Mouse (Mus musculus): Measurements from ENCODE around the gene Fuca1. TPM values are rescaled to one million over a fixed set of nuclear protein-coding genes. Genes with fewer than 3 reads are reported as not detected.

Fuca1 gene
- polyA plus RNA-seq, 1 experiment from 2014 or later: 44.2 TPM

- DNase-seq (ENCODE audit: low spot score): no peak
Observed at GRCm38 (mm10) chr4:135951505-135951904, 31.0 kb downstream of the Fuca1 start.

GRCm38 (mm10) chr4:135953179-135953578 is 32.6 kb downstream of the Fuca1 start:
- peaks cover 14% of the 10 kb centered on the region for H3K4me1 ChIP-seq
- peaks cover 50% of the 10 kb centered on the region for H3K36me3 ChIP-seq
- H3K27ac ChIP-seq: no peak overlapping the region
- no peak for DNase-seq (ENCODE audit: low spot score)
- 87% methylated on average over 3 of the region's 3 CpGs for WGBS
- H3K4me3 ChIP-seq: no peak overlapping the region
- no peaks in the 10 kb centered on the region for H3K27me3 ChIP-seq (ENCODE audit: insufficient read depth, poor library complexity, severe bottlenecking)
- peaks cover 5% of the 10 kb centered on the region; the same call in 1 of the 2 replicates for H3K9me3 ChIP-seq

More at GRCm38 (mm10) chr4:135951505-135951904, 31.0 kb downstream of the Fuca1 start:
- H3K4me3 ChIP-seq: no peak overlapping the region
- H3K27ac ChIP-seq: no peak overlapping the region
- peaks cover 18% of the 10 kb centered on the region for H3K4me1 ChIP-seq
- 90% methylated on average over 3 of the region's 3 CpGs for WGBS
- H3K9me3 ChIP-seq: peaks cover 5% of the 10 kb centered on the region; the same call in 1 of the 2 replicates
- peaks cover 45% of the 10 kb centered on the region for H3K36me3 ChIP-seq
- no peaks in the 10 kb centered on the region for H3K27me3 ChIP-seq (ENCODE audit: insufficient read depth, poor library complexity, severe bottlenecking)

- WGBS: 12% methylated on average over 2 of the region's 2 CpGs
- H3K27me3 ChIP-seq (ENCODE audit: insufficient read depth, poor library complexity, severe bottlenecking): no peaks in the 10 kb centered on the region
- DNase-seq (ENCODE audit: low spot score): no peak
- peaks cover 10% of the 10 kb centered on the region for H3K4me1 ChIP-seq
- H3K27ac ChIP-seq: no peak overlapping the region
- peaks cover 58% of the 10 kb centered on the region for H3K36me3 ChIP-seq
- no peak overlapping the region for H3K4me3 ChIP-seq
- peaks cover 5% of the 10 kb centered on the region; the same call in 1 of the 2 replicates for H3K9me3 ChIP-seq
Observed at GRCm38 (mm10) chr4:135954241-135954640, 33.7 kb downstream of the Fuca1 start.

DNA sequence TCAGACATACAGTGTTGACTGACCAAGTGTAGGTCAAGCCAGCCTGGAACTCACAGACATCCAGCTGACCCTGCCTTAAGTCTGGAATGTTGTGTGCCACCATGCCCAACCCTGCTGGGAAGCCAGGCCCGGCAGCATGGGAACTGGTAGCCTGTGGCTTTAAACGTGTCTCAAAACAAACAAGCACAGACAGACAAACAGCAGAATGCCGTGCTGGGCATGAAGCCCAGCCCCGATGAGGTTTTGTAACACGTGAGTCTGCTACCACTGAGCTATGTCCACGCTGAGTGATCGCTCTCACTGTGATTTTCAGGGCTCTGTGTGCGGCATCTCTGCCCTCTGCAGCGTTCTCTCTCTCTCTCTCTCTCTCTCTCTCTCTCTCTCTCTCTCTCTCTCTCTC is 35.4 kb downstream of the Fuca1 start:
- Histone ChIP-seq H3K4me1 (peaks cover 4% of the 10 kb centered on the region; the same call in 1 of the 2 replicates), H3K27ac (no peak overlapping the region), H3K36me3 (peaks cover 71% of the 10 kb centered on the region), H3K4me3 (no peak overlapping the region), H3K9me3 (peaks cover 5% of the 10 kb centered on the region; the same call in 1 of the 2 replicates), H3K27me3 (ENCODE audit: insufficient read depth, poor library complexity, severe bottlenecking) (no peaks in the 10 kb centered on the region)
- no peak for DNase-seq (ENCODE audit: low spot score)
- 84% methylated on average over 9 of the region's 9 CpGs for WGBS

GRCm38 (mm10) chr4:135958354-135958753 is 37.8 kb downstream of the Fuca1 start:
- 72% methylated on average over 8 of the region's 8 CpGs for WGBS
- Histone ChIP-seq H3K4me1 (peaks cover 12% of the 10 kb centered on the region), H3K9me3 (no peaks in the 10 kb centered on the region), H3K36me3 (peaks cover 48% of the 10 kb centered on the region), H3K4me3 (no peak overlapping the region), H3K27ac (no peak overlapping the region), H3K27me3 (ENCODE audit: insufficient read depth, poor library complexity, severe bottlenecking) (no peaks in the 10 kb centered on the region)
- no peak for DNase-seq (ENCODE audit: low spot score)

GRCm38 (mm10) chr4:135960717-135961116 is 40.2 kb downstream of the Fuca1 start:
- H3K4me3 ChIP-seq: no peak overlapping the region
- 27% methylated on average over 5 of the region's 5 CpGs for WGBS

DNA sequence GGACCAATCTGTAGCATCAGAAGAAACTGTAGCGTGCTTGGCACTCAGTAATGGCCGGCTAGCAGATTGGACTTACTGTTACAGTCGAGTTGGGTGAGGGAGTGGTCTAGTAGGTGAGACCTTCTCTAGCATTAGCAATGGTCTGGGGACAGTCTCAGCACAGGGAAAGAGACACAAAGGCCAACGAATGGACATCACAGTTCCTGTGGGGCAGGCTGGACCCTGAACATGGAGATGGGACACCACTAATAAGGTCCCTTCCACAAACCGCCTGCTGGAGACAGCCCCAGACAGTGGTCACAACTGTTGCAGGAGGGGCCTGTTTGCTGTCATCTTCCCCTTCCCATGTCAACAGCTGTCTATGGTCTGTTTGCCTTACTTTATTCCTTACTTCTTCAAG is 41.2 kb downstream of the Fuca1 start:
- DNase-seq (ENCODE audit: low spot score): no peak
- Histone ChIP-seq H3K36me3 (peaks cover 40% of the 10 kb centered on the region), H3K9me3 (no peaks in the 10 kb centered on the region), H3K4me3 (no peak overlapping the region), H3K27me3 (ENCODE audit: insufficient read depth, poor library complexity, severe bottlenecking) (no peaks in the 10 kb centered on the region), H3K27ac (no peak overlapping the region), H3K4me1 (peaks cover 28% of the 10 kb centered on the region)
- 85% methylated on average over 5 of the region's 5 CpGs for WGBS

More at GRCm38 (mm10) chr4:135960717-135961116, 40.2 kb downstream of the Fuca1 start:
- no peaks in the 10 kb centered on the region for H3K27me3 ChIP-seq (ENCODE audit: insufficient read depth, poor library complexity, severe bottlenecking)
- H3K4me1 ChIP-seq: peaks cover 28% of the 10 kb centered on the region
- no peak overlapping the region for H3K27ac ChIP-seq
- H3K36me3 ChIP-seq: peaks cover 40% of the 10 kb centered on the region
- no peaks in the 10 kb centered on the region for H3K9me3 ChIP-seq
- peak; percentile 94 for DNase-seq (ENCODE audit: low spot score)

- H3K36me3 ChIP-seq: peaks cover 45% of the 10 kb centered on the region
- WGBS: 89% methylated on average over 7 of the region's 7 CpGs
- peak overlapping the region; percentile 83; the same call in 1 of the 2 replicates for H3K4me3 ChIP-seq
- H3K27ac ChIP-seq: peak overlapping the region; percentile 97
- H3K27me3 ChIP-seq (ENCODE audit: insufficient read depth, poor library complexity, severe bottlenecking): no peaks in the 10 kb centered on the region
- peaks cover 28% of the 10 kb centered on the region for H3K4me1 ChIP-seq
- DNase-seq (ENCODE audit: low spot score): no peak
- H3K9me3 ChIP-seq: no peaks in the 10 kb centered on the region
Observed at GRCm38 (mm10) chr4:135962198-135962597, 41.7 kb downstream of the Fuca1 start.

GRCm38 (mm10) chr4:135962946-135963345 is 42.4 kb downstream of the Fuca1 start:
- H3K27ac ChIP-seq: peak overlapping the region; percentile 97
- no peaks in the 10 kb centered on the region for H3K9me3 ChIP-seq
- DNase-seq (ENCODE audit: low spot score): no peak
- H3K27me3 ChIP-seq (ENCODE audit: insufficient read depth, poor library complexity, severe bottlenecking): no peaks in the 10 kb centered on the region
- H3K4me1 ChIP-seq: peaks cover 28% of the 10 kb centered on the region
- 4% methylated on average over 15 of the region's 15 CpGs for WGBS
- peaks cover 50% of the 10 kb centered on the region for H3K36me3 ChIP-seq
- H3K4me3 ChIP-seq: peak overlapping the region; percentile 83

DNA sequence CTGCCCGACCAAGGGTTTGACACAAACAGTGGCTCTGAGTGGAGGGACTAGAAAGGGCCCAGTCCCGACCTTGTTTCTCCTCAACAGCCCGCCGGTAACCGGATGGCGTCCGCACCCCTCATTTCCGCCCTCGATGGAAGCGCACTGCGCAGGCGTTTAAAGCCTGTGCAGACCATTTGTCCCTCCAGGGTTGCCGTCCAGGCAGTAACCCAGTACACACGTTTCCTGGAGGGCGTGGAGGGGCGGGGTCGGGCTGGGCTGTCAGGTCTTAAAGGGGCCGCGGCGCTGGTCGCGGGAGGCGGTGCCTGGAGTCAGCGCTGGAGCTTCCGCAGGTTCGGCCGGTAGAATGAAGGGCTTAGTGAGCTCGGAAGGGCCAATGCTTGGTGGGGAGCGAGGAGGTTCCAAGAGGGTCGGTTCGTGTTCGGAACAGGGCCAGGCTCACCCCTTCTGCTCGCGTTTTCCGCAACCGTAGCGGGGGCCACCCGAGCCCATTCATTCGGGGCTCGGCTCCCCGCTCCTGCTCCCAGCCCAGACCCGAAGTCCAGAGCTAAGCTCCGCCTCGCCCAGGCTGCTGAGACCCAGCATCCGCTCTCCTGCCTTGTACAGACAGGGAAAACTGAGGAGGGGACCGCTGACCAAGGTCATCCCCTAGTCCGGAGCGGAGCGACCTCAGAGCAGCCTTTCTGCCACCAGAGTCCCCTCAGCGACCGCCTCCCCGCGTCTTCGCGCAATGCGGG is 43.1 kb downstream of the Fuca1 start, which contains the start of gene Gale:
Gale (plus strand) TSS at position 271 of the 737 bp plus-strand sequence.
- H3K4me1 ChIP-seq: peaks cover 33% of the 10 kb centered on the region
- no peaks in the 10 kb centered on the region for H3K9me3 ChIP-seq
- no peaks in the 10 kb centered on the region for H3K27me3 ChIP-seq (ENCODE audit: insufficient read depth, poor library complexity, severe bottlenecking)
- DNase-seq (ENCODE audit: low spot score): peak; percentile 98
- H3K27ac ChIP-seq: peak within 1 kb of the TSS; percentile 97
- H3K4me3 ChIP-seq: peak within 1 kb of the TSS; percentile 83
- under 1% methylated on average over 56 of the region's 56 CpGs for WGBS
- peaks cover 55% of the 10 kb centered on the region for H3K36me3 ChIP-seq

GRCm38 (mm10) chr4:135964426-135964825 is 43.9 kb downstream of the Fuca1 start:
- WGBS: 6% methylated on average over 12 of the region's 12 CpGs
- Histone ChIP-seq H3K4me1 (peaks cover 41% of the 10 kb centered on the region), H3K27ac (peak overlapping the region; percentile 97), H3K9me3 (no peaks in the 10 kb centered on the region), H3K36me3 (peaks cover 55% of the 10 kb centered on the region), H3K4me3 (peak overlapping the region; percentile 83), H3K27me3 (ENCODE audit: insufficient read depth, poor library complexity, severe bottlenecking) (no peaks in the 10 kb centered on the region)
- no peak for DNase-seq (ENCODE audit: low spot score)

DNA sequence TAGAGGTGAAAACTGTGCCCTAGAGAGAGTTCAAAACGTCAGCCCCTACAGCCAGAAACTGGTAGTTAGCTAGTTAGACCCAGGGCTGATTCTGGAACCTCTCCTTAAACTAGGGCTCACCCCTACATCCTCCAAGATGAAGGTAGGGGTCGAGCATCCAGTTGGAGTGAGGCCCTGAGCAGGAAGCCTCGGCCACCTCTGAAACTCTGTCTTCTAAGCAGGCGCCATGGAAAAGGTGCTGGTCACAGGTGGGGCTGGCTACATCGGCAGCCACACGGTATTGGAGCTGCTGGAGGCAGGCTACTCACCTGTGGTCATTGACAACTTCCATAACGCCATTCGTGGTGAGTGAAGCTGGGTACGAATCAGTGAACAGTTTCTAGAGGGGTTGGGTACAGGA is 44.6 kb downstream of the Fuca1 start:
- H3K27ac ChIP-seq: no peak overlapping the region
- H3K27me3 ChIP-seq (ENCODE audit: insufficient read depth, poor library complexity, severe bottlenecking): no peaks in the 10 kb centered on the region
- H3K9me3 ChIP-seq: no peaks in the 10 kb centered on the region
- DNase-seq (ENCODE audit: low spot score): no peak
- peaks cover 44% of the 10 kb centered on the region for H3K4me1 ChIP-seq
- H3K4me3 ChIP-seq: 0 out of 2 replicates have a peak overlapping the region, but pooled peaks have one; percentile 83
- 75% methylated on average over 9 of the region's 9 CpGs for WGBS
- H3K36me3 ChIP-seq: peaks cover 55% of the 10 kb centered on the region

- Histone ChIP-seq H3K27ac (no peak overlapping the region), H3K36me3 (peaks cover 55% of the 10 kb centered on the region), H3K4me1 (peaks cover 52% of the 10 kb centered on the region), H3K9me3 (no peaks in the 10 kb centered on the region), H3K4me3 (no peak overlapping the region), H3K27me3 (ENCODE audit: insufficient read depth, poor library complexity, severe bottlenecking) (no peaks in the 10 kb centered on the region)
- 92% methylated on average over 16 of the region's 16 CpGs for WGBS
- DNase-seq (ENCODE audit: low spot score): no peak
Observed at GRCm38 (mm10) chr4:135966283-135966682, 45.7 kb downstream of the Fuca1 start.
